Mouse (Mus musculus): ENCODE measurements at regions not wholly inside any gene's neighbourhood (a gene's known extent, or its start where the extent isn't known, plus 50 kb on each side); places are given as distances from the start of the nearest gene placed in this dataset.

- no peak for TF ChIP-seq CTCF (IDR thresholded peaks at IDR 0.05; ENCODE audit: insufficient read depth, low read length)
- TF ChIP-seq POLR2A (IDR thresholded peaks at IDR 0.05; ENCODE audit: borderline replicate concordance, extremely low read depth, low read depth, low read length) = no peak
These were observed 141.3 kb downstream of the Olfm4 start for GRCm38 (mm10) chr14:80125156-80125555.
